8 mouse cellular contexts compared by ENCODE assay signal in the genomic region with DNA sequence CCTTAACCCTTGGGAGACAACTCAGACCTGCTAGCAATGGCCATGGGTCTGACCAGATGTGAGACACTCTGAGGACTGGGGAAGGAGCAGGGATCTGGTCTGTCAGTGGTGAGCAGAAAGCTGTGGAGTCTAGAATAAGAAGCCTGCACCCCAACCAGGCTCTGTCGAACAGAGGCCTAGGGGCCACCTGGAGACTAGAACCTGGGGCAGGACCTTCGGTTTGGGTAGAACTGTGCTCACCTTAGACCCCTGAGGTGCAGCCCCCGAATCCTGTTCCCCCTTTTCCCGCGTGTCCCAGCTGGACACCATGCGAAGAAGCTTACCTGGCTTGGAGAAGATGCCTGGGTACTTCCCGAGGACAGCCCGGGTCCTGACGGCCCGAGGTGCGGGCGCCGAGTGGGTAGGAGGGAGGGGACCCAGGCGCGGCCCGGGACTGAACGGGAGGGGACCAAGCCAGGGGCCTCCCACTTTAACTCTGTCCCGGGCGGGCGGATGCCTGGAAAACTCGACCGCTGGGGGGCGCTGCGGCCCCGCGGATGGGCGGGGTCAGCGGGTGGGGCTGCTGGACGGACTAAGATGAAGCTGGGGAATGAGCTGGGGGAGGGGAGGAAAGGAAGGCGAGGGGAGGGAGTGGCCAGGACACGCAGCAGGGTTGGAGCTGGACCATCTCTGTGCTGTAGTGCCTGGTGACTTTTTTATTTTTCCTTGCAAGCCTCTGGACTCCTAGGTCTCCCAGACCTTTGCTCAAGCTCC. TPM values are rescaled to one million over a fixed set of nuclear protein-coding genes. Genes with fewer than 3 reads are reported as not detected.
A peak's percentile ranks its signal among the peaks of the same experiment; 100 is the strongest.
DNase-seq lines count a peak whose midpoint lies in the region; ATAC-seq lines count a peak whose summit lies in the region.

Gene Col6a2 (minus strand): TSS at position 703 of the 753 bp plus-strand sequence.

- H3K36me3 ChIP-seq in hindbrain, embryonic 12.5 days: no peaks in the 10 kb centered on the region

- H3K27me3 ChIP-seq in hindbrain, embryonic 12.5 days: no peaks in the 10 kb centered on the region

- peak within 1 kb of the TSS; percentile 63 for H3K9ac ChIP-seq in hindbrain, embryonic 12.5 days

- H3K4me2 ChIP-seq in hindbrain, embryonic 12.5 days (replicated peaks): peak within 1 kb of the TSS; percentile 67

- H3K4me1 ChIP-seq in hindbrain, embryonic 12.5 days: peaks cover 8% of the 10 kb centered on the region

- H3K27ac ChIP-seq in hindbrain, embryonic 12.5 days: no peak within 1 kb of the TSS

- WGBS in hindbrain, embryonic 12.5 days: 3% methylated on average over 31 of the region's 31 CpGs

- peak; percentile 25 for DNase-seq in MN1 (ENCODE audit: low spot score)
- DNase-seq in cerebellum, adult 9-10 months: peak; percentile 73
- peak; percentile 41 to 60 for DNase-seq in frontal cortex, postnatal 14 days (ENCODE audit: low spot score in 2 of 2)
- DNase-seq in layer of hippocampus, postnatal 14 days (ENCODE audit: low spot score in 2 of 2): peak; percentile 53 to 63
- peak; percentile 97 for DNase-seq in lung, postnatal 10 days
- peak; percentile 63 to 68 for DNase-seq in right cerebral cortex, adult 2 months (ENCODE audit: low spot score in 2 of 2)
- peak; percentile 87 to 92 for DNase-seq in urinary bladder, postnatal 36 days (ENCODE audit: low spot score in 2 of 2)

- ATAC-seq in hindbrain, embryonic 12.5 days (ENCODE audit: low FRiP score): peak; percentile 87

- H3K4me3 ChIP-seq in hindbrain, embryonic 12.5 days: peak within 1 kb of the TSS; percentile 39

- no peaks in the 10 kb centered on the region for H3K9me3 ChIP-seq in hindbrain, embryonic 12.5 days (replicated peaks)

RNA-seq across cellular contexts. Expression of gene Col6a2, which starts in this region (rescaled TPM):
- 53.0 and 68.6 TPM in 2 replicates for polyA plus RNA-seq in hindbrain, embryonic 12.5 days (2016; fragmentation: Nextera tagmentation; extraction: Ambion mirVana)
- 10 to 100 TPM in 1 of 2 experiments, 1 to 10 TPM in 1; 9.7 to 12.0 TPM for total RNA-seq in layer of hippocampus, postnatal 14 days (2021)

Comparison
In these comparisons a context has a peak if more than half of its experiments do, and no peak if none do; other contexts are left out.
1. DNase-seq: peak in every context shown above with its lines; median percentile 97 in lung, postnatal 10 days; 90 in urinary bladder, postnatal 36 days; 73 in cerebellum, adult 9-10 months; 66 in right cerebral cortex, adult 2 months; 58 in layer of hippocampus, postnatal 14 days; 50 in frontal cortex, postnatal 14 days; 25 in MN1.